Mouse (Mus musculus): ENCODE measurements around the gene Slc22a15.
"Not testable (repeated sequence)": the region's sequence is repeated elsewhere in the genome, so short reads cannot be mapped to it uniquely, and the experiment has no call there.

Slc22a15 gene

DNA sequence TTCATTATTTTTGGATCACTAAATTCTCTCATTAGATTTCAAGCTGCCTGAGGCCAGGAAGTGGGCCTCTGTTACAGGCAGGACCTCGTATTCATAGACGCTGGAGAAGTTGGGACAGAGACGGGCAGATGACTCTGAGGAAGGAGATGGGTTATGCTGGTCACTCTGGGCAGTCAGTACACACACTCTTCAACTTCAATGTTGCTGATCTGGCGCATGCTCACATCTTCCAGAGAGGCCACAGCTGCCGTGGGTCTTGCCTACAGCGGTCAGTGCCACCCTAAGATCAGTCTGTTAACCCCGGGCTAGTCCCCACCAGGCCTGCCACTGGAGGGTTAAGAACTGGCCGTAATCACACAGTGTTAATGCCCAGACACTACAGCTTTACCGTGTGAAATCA, 52.3 kb downstream of the Slc22a15 start:
- DNase-seq (ENCODE audit: low spot score in 2 of 2) = no peak

DNA sequence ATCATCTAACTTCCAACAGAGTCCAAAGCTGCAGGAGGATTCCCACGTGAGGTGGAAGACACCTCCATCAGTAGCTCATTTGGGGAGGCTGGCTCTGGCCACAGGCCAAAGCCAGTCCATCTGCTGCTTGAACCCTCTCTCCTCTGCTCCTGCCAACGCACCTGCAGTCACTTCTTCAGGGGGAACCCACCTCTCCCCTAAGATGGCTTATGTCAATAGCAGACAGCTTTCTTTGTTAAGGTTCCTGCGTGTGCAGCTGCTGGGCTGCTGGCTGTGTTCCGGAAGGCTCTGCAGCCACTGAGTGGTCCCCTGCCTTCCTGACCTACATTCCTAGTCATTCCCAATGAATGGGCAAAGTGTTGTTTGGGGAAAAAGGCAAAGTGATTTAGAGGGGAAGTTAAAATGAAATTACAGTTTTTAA, 57.2 kb downstream of the Slc22a15 start:
- no peak for DNase-seq (ENCODE audit: low spot score in 2 of 2)

- no peak for DNase-seq (ENCODE audit: low spot score in 2 of 2)
Observed at GRCm38 (mm10) chr3:101861856-101862255, 62.4 kb downstream of the Slc22a15 start.

DNA sequence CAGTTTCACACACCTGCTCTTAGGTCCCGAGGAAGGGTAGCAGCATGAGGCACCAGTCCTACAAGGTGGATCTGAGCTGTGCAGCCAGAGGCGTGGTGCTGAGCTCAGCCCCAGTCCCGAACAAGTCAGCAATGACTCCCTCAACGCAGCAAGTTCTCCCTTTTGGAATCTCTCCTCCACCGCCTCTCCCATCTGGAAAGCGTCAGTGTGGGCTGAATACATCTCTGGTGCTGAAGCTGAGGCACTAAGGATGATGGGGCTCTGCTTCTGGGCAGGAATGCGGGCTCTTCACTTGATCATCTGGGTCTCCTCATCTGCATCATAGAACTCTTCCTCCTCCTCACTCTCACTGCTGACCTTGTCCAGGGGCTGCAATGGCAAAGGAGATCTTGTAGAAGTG, 64.1 kb downstream of the Slc22a15 start:
- no peak for DNase-seq (ENCODE audit: low spot score in 2 of 2)

- DNase-seq (ENCODE audit: low spot score in 2 of 2) = no peak
Observed at GRCm38 (mm10) chr3:101859740-101860139, 64.5 kb downstream of the Slc22a15 start.

DNA sequence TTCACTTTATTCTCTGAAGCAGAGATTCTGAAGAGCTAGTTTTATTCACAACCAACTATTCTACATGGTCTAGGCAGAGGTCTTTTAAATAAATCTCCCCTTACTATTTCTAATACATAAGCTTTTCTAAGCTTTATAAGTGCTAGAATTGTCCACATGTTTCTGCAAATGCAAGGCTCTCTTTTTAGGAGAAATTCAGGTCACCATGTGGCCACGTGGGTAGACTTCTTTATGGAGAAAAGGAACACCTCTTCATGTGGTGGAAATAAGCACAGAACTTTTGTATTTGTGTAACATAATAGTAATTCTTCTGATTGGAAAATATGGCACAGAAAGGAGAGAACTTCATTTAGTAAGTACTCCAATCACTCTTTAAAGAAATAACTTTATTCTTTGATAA, 70.2 kb downstream of the Slc22a15 start:
- DNase-seq (ENCODE audit: low spot score in 2 of 2) = no peak

DNA sequence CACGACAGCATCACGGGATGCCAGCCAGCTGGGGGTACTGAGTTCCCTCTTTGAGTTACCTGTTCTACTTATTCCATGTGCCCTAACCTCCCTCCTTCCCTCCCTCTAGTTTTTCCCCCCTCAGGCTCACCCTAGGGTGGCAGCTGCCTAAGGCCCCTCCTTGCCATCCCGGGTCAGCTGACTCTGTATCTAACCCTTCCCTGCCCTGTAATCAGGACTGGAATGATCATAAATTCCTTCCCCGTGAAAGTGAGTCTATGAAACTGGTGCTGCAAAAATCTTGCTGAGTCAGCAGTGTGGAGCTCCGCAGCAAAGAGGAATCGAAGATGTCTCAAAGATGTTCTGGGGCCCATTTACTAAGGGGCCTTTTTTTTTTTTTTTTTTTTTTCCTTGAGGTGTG, 72.9 kb downstream of the Slc22a15 start:
- no peak for DNase-seq (ENCODE audit: low spot score in 2 of 2)

DNA sequence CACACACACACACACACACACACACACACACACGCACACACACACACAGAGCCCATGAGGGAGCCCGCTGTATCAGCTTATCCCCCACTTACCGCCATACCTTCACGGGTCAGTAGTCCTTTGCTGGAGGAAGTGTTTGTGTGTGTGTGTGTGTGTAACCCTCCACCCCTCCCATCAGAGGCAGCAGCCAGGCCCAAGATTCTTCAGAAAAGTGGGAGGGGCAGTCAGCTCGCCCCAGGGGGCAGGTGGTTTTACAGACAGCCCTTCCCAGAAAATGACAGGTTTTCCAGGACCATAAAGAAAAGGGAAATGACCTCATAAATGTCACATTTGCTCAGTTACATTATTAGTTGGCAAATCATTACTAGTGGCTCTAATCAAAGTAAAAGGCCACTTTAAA, 75.4 kb downstream of the Slc22a15 start, which contains the start of gene Mab21l3:
Gene Mab21l3, minus strand, starts transcription at position 144 of the 400 bp plus-strand sequence.
- DNase-seq (ENCODE audit: low spot score in 2 of 2) = no peak

DNA sequence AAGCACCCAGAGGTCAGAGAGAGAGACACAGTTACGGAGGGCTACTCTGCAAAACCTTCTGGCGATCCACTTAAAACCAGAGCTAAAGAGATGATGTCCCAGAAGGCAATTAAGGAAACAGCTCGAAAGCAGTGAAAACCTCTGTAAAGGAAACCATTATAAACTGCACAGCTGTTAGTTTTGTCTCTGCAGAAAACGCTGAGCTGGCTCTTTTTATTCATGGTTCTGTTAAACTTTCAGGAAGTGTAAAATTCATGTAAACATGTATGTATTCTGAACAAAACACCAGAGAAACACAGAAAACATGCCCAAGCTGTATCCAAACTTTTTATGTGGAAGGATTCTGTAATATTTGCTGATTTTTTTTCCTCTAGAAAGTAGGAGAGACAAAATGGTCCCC, 78.2 kb downstream of the Slc22a15 start:
- DNase-seq (ENCODE audit: low spot score in 2 of 2) = no peak

GRCm38 (mm10) chr3:101842372-101843094, 81.7 kb downstream of the Slc22a15 start:
- no peak for DNase-seq (ENCODE audit: low spot score in 2 of 2)

GRCm38 (mm10) chr3:101839327-101839726, 84.9 kb downstream of the Slc22a15 start:
- no peak for DNase-seq (ENCODE audit: low spot score in 2 of 2)

DNA sequence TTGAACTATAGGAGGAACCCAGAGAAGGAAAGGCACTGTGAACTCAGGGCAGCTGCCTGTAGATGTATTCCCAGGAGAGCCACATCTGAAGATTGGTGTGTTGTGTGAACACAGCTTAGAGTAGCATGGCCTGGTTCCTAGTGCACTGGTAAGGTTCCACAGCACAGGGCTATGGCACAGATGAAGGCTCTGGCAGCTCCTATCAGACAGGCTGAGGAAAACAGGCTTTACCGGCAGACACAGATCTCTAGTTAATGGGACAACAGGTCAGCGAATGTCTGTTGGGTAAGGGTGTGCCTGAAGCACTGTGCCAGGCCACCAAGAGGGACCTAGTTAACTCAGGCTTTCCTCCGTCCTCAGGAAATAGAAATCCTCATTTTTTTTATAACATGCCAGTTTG, 87.3 kb downstream of the Slc22a15 start:
- DNase-seq (ENCODE audit: low spot score in 2 of 2) = no peak

DNA sequence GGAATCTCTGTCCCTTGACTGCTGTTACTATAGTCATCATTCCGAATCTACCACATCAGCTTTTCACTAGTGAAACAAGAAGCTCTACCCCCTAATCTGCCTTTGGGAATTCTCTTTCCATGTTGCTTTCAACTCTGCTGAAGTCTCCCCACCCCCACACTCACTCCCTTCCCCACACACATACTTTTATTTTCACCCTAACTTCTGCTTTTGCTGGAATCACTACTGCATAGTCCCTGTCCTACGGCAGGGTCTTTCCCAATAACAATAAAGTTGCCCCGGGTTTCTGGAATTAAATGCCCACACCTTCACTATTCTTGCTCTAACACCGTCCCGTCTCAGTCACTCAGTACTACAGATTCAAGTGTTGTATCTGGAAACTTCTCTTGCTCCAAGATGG, 87.7 kb downstream of the Slc22a15 start:
- DNase-seq (ENCODE audit: low spot score in 2 of 2) = no peak

- peak; percentile 35 to 50 for DNase-seq (ENCODE audit: low spot score in 2 of 2)
Observed at GRCm38 (mm10) chr3:101836045-101836444, 88.2 kb downstream of the Slc22a15 start.

- DNase-seq (ENCODE audit: low spot score in 2 of 2) = no peak
Observed at GRCm38 (mm10) chr3:101831189-101831858, 92.9 kb downstream of the Slc22a15 start.

DNA sequence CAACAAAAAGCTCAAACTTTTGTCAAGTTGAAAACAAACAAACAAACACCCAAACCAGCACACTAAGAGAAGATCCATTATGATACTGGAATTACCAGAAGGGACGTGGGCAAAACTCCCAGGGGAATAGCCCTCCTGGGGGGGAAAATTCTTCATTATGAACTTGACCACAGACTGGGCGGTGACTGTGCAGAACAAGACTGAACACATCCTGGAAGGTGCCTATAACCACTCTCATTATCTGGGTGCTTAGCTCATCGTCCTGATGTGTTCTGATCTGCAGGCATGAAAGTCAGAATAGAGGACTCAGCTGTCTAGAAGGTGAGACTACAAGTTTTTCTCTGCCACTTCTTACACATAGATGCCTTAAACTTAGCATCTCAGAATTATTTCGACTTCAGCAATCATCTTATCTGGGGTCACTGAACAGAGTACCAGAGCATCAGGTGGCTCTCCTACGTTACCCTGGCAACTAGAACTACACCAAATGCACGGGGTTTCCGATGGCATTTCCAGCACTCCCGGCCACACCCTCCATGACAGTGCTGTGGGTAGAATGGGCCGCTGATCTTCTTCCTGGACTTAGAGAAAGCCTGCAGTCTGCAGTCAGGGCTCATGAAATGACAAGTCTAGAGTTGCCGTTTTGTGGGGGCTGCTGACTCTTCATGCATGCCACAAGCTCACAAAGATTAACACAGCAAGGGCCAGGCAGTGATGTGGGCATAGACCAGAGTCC, 94.2 kb downstream of the Slc22a15 start:
- no peak for DNase-seq (ENCODE audit: low spot score in 2 of 2)

GRCm38 (mm10) chr3:101828595-101828994, 95.7 kb downstream of the Slc22a15 start:
- DNase-seq (ENCODE audit: low spot score in 2 of 2) = no peak

DNA sequence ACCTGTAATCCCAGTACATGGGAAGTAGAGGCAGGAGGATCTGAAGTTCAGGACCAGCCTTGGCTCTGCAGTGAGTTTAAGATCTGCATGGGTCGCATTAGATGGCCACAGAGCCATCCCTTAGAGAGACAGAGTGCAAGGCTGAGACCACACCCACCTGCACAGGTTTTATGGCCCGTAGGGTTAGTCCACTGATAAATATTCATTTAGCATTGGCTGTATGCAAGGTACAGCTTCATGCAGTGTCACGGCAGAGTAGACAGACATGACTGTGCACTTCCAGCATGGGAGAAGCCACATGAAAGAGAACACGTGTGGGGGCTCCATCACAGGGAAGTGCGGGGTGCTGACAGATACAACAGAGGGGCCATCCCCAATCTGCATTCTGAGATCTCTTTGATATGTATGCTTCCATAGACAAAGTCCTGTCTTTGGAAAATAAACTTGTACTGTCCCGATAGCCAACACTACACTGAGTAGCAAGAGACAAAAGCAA, 97.0 kb downstream of the Slc22a15 start:
- no peak for DNase-seq (ENCODE audit: low spot score in 2 of 2)

GRCm38 (mm10) chr3:101824338-101824737, 99.9 kb downstream of the Slc22a15 start:
- no peak for DNase-seq (ENCODE audit: low spot score in 2 of 2)

DNA sequence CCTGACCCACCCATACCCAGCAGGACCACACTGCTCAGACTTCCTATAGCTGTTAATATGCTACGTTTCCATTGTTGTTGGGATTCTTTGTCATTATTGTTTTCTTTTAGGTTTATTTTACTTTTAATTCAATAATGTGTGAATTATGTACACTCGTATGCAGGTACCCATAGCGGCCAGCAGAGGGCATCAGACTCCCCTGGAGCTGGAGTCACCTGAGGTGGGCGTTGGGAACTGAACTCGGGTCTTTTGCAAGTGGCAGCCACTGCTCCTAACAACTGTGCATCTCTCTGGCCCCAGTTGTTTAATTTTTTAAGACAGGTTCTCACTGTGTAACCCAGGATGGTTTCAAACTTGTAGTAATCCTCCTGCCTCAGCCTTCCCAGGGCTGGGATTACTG, 102.2 kb downstream of the Slc22a15 start:
- DNase-seq (ENCODE audit: low spot score in 2 of 2) = no peak

- DNase-seq (ENCODE audit: low spot score in 2 of 2) = not testable (repeated sequence)
Observed at GRCm38 (mm10) chr3:101820708-101821107, 103.5 kb downstream of the Slc22a15 start.

GRCm38 (mm10) chr3:101816006-101816405, 108.2 kb downstream of the Slc22a15 start:
- DNase-seq (ENCODE audit: low spot score in 2 of 2) = no peak

Data from frontal cortex, postnatal 10 days (tissue).